Comparison of ENCODE assay signal across 9 mouse cellular contexts in genomic region chr3:79287699-79288458, GRCm38 (mm10). TPM values are rescaled to one million over a fixed set of nuclear protein-coding genes. Genes with fewer than 3 reads are reported as not detected.
DNase-seq lines count a peak whose midpoint lies in the region; ATAC-seq and TF ChIP-seq lines count a peak whose summit lies in the region.
"Had no signal": no experiment of that assay in that cellular context is flagged by ENCODE, and none has a peak within 500 bp of the region (broad histone marks: within the 10 kb centered on the region; RNA-seq: fewer than 3 reads in every experiment).

No protein-coding gene starts in this region.

- H3K27ac ChIP-seq in heart, adult 2 months: peak overlapping the region; percentile 94
- peak overlapping the region; percentile 70; the same call in 1 of the 2 replicates for H3K27ac ChIP-seq in kidney, embryonic 15.5 days
- H3K27ac ChIP-seq in midbrain, embryonic 10.5 days (replicated peaks): peak overlapping the region; percentile 96

- no peak for ATAC-seq in erythroblast, adult 5-6 weeks (replicated peaks; ENCODE audit: low FRiP score, poor library complexity, severe bottlenecking)
- peak; percentile 2; the same call in 1 of the 2 replicates for ATAC-seq in kidney, embryonic 15.5 days (replicated peaks; ENCODE audit: low FRiP score)
- ATAC-seq in megakaryocyte-erythroid progenitor cell, adult 5-6 weeks (replicated peaks; ENCODE audit: low FRiP score, low TSS enrichment, poor library complexity, severe bottlenecking): no peak

- no peak for TF ChIP-seq CTCF in heart, adult 2 months (IDR thresholded peaks at IDR 0.05)

- no peak for TF ChIP-seq POLR2A in heart, adult 2 months (IDR thresholded peaks at IDR 0.05; ENCODE audit: insufficient read depth, low read depth, low read length)

- peak overlapping the region; percentile 81 for H3K4me2 ChIP-seq in kidney, embryonic 15.5 days

- intact Hi-C loops in heart, adult 2 months (cut with DNase I): loop anchor here (1.0 to 5.0 kb wide), 4 partner anchors 69 to 331 kb away; no protein-coding TSS in a partner anchor

- peaks cover 4% of the 10 kb centered on the region; the same call in 1 of the 2 replicates for H3K79me2 ChIP-seq in heart, adult 2 months (replicated peaks; ENCODE audit: control insufficient read depth, insufficient read depth, low read length)

- H3K36me3 ChIP-seq in erythroblast, embryonic 14.5 days (ENCODE audit: control insufficient read depth): no peaks in the 10 kb centered on the region
- H3K36me3 ChIP-seq in heart, adult 2 months (ENCODE audit: control insufficient read depth, insufficient read depth, low read length): peaks cover 15% of the 10 kb centered on the region
- H3K36me3 ChIP-seq in kidney, embryonic 15.5 days: no peaks in the 10 kb centered on the region
- no peaks in the 10 kb centered on the region for H3K36me3 ChIP-seq in midbrain, embryonic 10.5 days

- peak overlapping the region; percentile 75 for H3K4me3 ChIP-seq in erythroblast, embryonic 14.5 days (replicated peaks)
- H3K4me3 ChIP-seq in heart, adult 2 months: peak overlapping the region; percentile 87
- H3K4me3 ChIP-seq in kidney, embryonic 15.5 days (replicated peaks): peak overlapping the region; percentile 73
- H3K4me3 ChIP-seq in midbrain, embryonic 10.5 days: peak overlapping the region; percentile 93

- no peak for TF ChIP-seq EP300 in heart, adult 2 months (IDR thresholded peaks at IDR 0.05; ENCODE audit: insufficient read depth, low read depth, low read length)

- DNase-seq in MN1 (ENCODE audit: low spot score): peak; percentile 47
- peak; percentile 41 to 48 for DNase-seq in heart, adult 2 months
- DNase-seq in midbrain, embryonic 10.5 days (ENCODE audit: low spot score): no peak
- no peak for DNase-seq in frontal cortex, postnatal 25 days (ENCODE audit: low spot score in 2 of 2)

- peaks cover 21% of the 10 kb centered on the region for H3K4me1 ChIP-seq in erythroblast, embryonic 14.5 days (ENCODE audit: control insufficient read depth)
- H3K4me1 ChIP-seq in heart, adult 2 months (ENCODE audit: control insufficient read depth, insufficient read depth, low read length): peaks cover 10% of the 10 kb centered on the region
- H3K4me1 ChIP-seq in kidney, embryonic 15.5 days: peaks cover 38% of the 10 kb centered on the region
- H3K4me1 ChIP-seq in midbrain, embryonic 10.5 days: peaks cover 38% of the 10 kb centered on the region

- peaks cover 71% of the 10 kb centered on the region for H3K27me3 ChIP-seq in erythroblast, embryonic 14.5 days (ENCODE audit: control insufficient read depth)
- H3K27me3 ChIP-seq in heart, adult 2 months (ENCODE audit: control insufficient read depth, insufficient read depth, low read length): no peaks in the 10 kb centered on the region
- no peaks in the 10 kb centered on the region; the same call in 1 of the 2 replicates for H3K27me3 ChIP-seq in kidney, embryonic 15.5 days
- peaks cover 26% of the 10 kb centered on the region for H3K27me3 ChIP-seq in midbrain, embryonic 10.5 days (ENCODE audit: low read depth, poor library complexity, severe bottlenecking)

- 15% methylated on average over 17 of the region's 17 CpGs for WGBS in heart, adult 2 months
- WGBS in kidney, embryonic 15.5 days: 13% methylated on average over 17 of the region's 17 CpGs
- WGBS in midbrain, embryonic 10.5 days: 19% methylated on average over 17 of the region's 17 CpGs

- H3K9ac ChIP-seq in heart, adult 2 months (ENCODE audit: low read depth, low read length): peak overlapping the region; percentile 84
- peak overlapping the region; percentile 92 for H3K9ac ChIP-seq in kidney, embryonic 15.5 days

- no peaks in the 10 kb centered on the region for H3K9me3 ChIP-seq in erythroblast, embryonic 14.5 days (ENCODE audit: control insufficient read depth, low read length)
- H3K9me3 ChIP-seq in kidney, embryonic 15.5 days (replicated peaks): no peaks in the 10 kb centered on the region
- H3K9me3 ChIP-seq in midbrain, embryonic 10.5 days (replicated peaks): no peaks in the 10 kb centered on the region

RNA-seq across cellular contexts. Expression of gene Rapgef2, which starts 1.6 kb away (rescaled TPM):
- 0.01 and 0.04 TPM in 2 replicates for polyA plus RNA-seq in erythroblast, embryonic 14.5 days (2012)
- 3.3 and 4.2 TPM in 2 replicates for total RNA-seq in erythroblast, adult 5-6 weeks (2015; ENCODE audit: low replicate concordance)
- 2.1 and 8.6 TPM in 2 replicates for total RNA-seq in erythroblast, adult 5-6 weeks (2017; ENCODE audit: low replicate concordance)
- total RNA-seq in heart, adult 2 months (2021): 10 to 100 TPM; 31.7 to 36.2 TPM
- 10.6 and 15.4 TPM in 2 replicates for polyA plus RNA-seq in heart, adult 2 months (2012; rRNA removed)
- polyA plus RNA-seq in kidney, embryonic 15.5 days (2015; fragmentation: Nextera tagmentation; extraction: Ambion mirVana): 5.4 TPM in 2 replicates
- 3.9 and 5.0 TPM in 2 replicates for polyA plus RNA-seq in midbrain, embryonic 10.5 days (2016; fragmentation: Nextera tagmentation; extraction: Ambion mirVana)
- total RNA-seq in megakaryocyte-erythroid progenitor cell, adult 5-6 weeks (2014; fragmentation: Nextera tagmentation): 5.4 and 8.1 TPM in 2 replicates
- 8.3 and 11.2 TPM in 2 replicates for total RNA-seq in megakaryocyte-erythroid progenitor cell, adult 5-6 weeks (2017)

RNA-seq across cellular contexts. Expression of gene Gm17359, which starts 48.6 kb away (rescaled TPM):
- polyA plus RNA-seq in erythroblast, embryonic 14.5 days (2012): not detected in 2 replicates
- not detected in 2 replicates for total RNA-seq in erythroblast, adult 5-6 weeks (2015; ENCODE audit: low replicate concordance)
- total RNA-seq in erythroblast, adult 5-6 weeks (2017; ENCODE audit: low replicate concordance): not detected in 2 replicates
- not detected for total RNA-seq in heart, adult 2 months (2021)
- polyA plus RNA-seq in heart, adult 2 months (2012; rRNA removed): 0.14 and 0.15 TPM in 2 replicates
- not detected in 2 replicates for polyA plus RNA-seq in kidney, embryonic 15.5 days (2015; fragmentation: Nextera tagmentation; extraction: Ambion mirVana)
- 0.14 TPM in 1 of 2 replicates, not detected in the other for polyA plus RNA-seq in midbrain, embryonic 10.5 days (2016; fragmentation: Nextera tagmentation; extraction: Ambion mirVana)
- not detected in 2 replicates for total RNA-seq in megakaryocyte-erythroid progenitor cell, adult 5-6 weeks (2014; fragmentation: Nextera tagmentation)
- total RNA-seq in megakaryocyte-erythroid progenitor cell, adult 5-6 weeks (2017): not detected in 2 replicates
- total RNA-seq: heart, postnatal 10 days had no signal

Comparison
In these comparisons a context has a peak if more than half of its experiments do, and no peak if none do; other contexts are left out.
1. DNase-seq: peak in MN1 (single experiment) and heart, adult 2 months (2 of 2); none in midbrain, embryonic 10.5 days (single experiment) and frontal cortex, postnatal 25 days (0 of 2).
2. Peak in every context shown above with its lines, with median percentiles within 50 percentile points of each other: H3K4me3 ChIP-seq and H3K27ac ChIP-seq.